Mouse (Mus musculus) forebrain, embryonic 15.5 days (tissue): ENCODE data around the gene Grk3. TPM values are rescaled to one million over a fixed set of nuclear protein-coding genes. Genes with fewer than 3 reads are reported as not detected.

ENCODE experiments used
- ATAC-seq: fragments of 200-750 bp; cut with Nextera tagmentation; replicated peaks from 2 replicates; pipeline ENCODE4 v1.8.0; 2017; ENCODE audit warnings: mild to moderate bottlenecking, moderate TSS enrichment, moderate library complexity
- H3K27ac ChIP-seq: fragments of 300-500 bp; sonication (generic); replicated peaks from 2 replicates; pipeline ENCODE4 v1.5.1; 2015; ENCODE audit warnings: mild to moderate bottlenecking, inconsistent platforms
- H3K27me3 ChIP-seq: fragments of 300-500 bp; sonication (generic); 2 replicates; pipeline ENCODE4 v1.6.1; 2015; ENCODE audit warnings: inconsistent platforms
- H3K36me3 ChIP-seq: fragments of 300-500 bp; sonication (generic); 2 replicates; pipeline ENCODE4 v1.6.1; 2015; ENCODE audit warnings: mild to moderate bottlenecking, inconsistent platforms
- H3K4me1 ChIP-seq: fragments of 300-500 bp; sonication (generic); 2 replicates; pipeline ENCODE4 v1.6.1; 2015; ENCODE audit warnings: inconsistent platforms
- H3K4me2 ChIP-seq: fragments of 300-500 bp; sonication (generic); replicated peaks from 2 replicates; pipeline ENCODE4 v1.6.1; 2015; ENCODE audit warnings: mild to moderate bottlenecking, inconsistent platforms
- H3K4me3 ChIP-seq: fragments of 300-500 bp; sonication (generic); 2 replicates; pipeline ENCODE4 v1.5.1; 2015; ENCODE audit warnings: mild to moderate bottlenecking, inconsistent platforms
- H3K9ac ChIP-seq: fragments of 300-500 bp; sonication (generic); replicated peaks from 2 replicates; pipeline ENCODE4 v1.6.1; 2015; ENCODE audit warnings: mild to moderate bottlenecking, inconsistent platforms
- H3K9me3 ChIP-seq: fragments of 300-500 bp; sonication (generic); 2 replicates; pipeline ENCODE4 v1.6.1; 2016; ENCODE audit warnings: inconsistent platforms
- WGBS: fragments of 180-500 bp; shearing (Covaris S2); methylation state at CpG from one replicate; pipeline ENCODE4 v1.1.7; 2015; ENCODE audit warnings: mixed read lengths; 5-methylcytosine and 5-hydroxymethylcytosine counted together
- polyA plus RNA-seq: library from polyadenylated mRNA; unstranded; fragments of >200 nt; fragmentation: Nextera tagmentation; extraction: Ambion mirVana; gene quantifications from 2 replicates; pipeline ENCODE4 v1.2.1, GENCODE M21; 2015

The Grk3 gene
- 15.4 and 16.5 TPM in 2 replicates for polyA plus RNA-seq

- 5% methylated on average over 40 of the region's 52 CpGs for WGBS
- no peaks in the 10 kb centered on the region for H3K36me3 ChIP-seq
- peaks cover 22% of the 10 kb centered on the region for H3K4me1 ChIP-seq
- H3K4me2 ChIP-seq = peak within 1 kb of the TSS; percentile 70
- no peaks in the 10 kb centered on the region for H3K9me3 ChIP-seq
- ATAC-seq = peak; percentile 59
- H3K27me3 ChIP-seq = no peaks in the 10 kb centered on the region
- peak within 1 kb of the TSS; percentile 66 for H3K4me3 ChIP-seq
- H3K9ac ChIP-seq = peak within 1 kb of the TSS; percentile 69
- H3K27ac ChIP-seq = no peak within 1 kb of the TSS
These were observed at the start of gene Grk3 for GRCm38 (mm10) chr5:113015236-113016061. Gene Grk3, minus strand, starts transcription at chr5:113015791.

GRCm38 (mm10) chr5:113054308-113054707, 38.7 kb upstream of the Grk3 start:
- H3K9me3 ChIP-seq = no peaks in the 10 kb centered on the region
- no peaks in the 10 kb centered on the region for H3K36me3 ChIP-seq
- 3% methylated on average over 16 of the region's 16 CpGs for WGBS
- no peak overlapping the region for H3K4me3 ChIP-seq
- H3K27me3 ChIP-seq = no peaks in the 10 kb centered on the region
- H3K4me1 ChIP-seq = peaks cover 8% of the 10 kb centered on the region
- H3K4me2 ChIP-seq = no peak overlapping the region
- H3K9ac ChIP-seq = no peak overlapping the region
- H3K27ac ChIP-seq = no peak overlapping the region
- ATAC-seq = peak; percentile 63

- Histone ChIP-seq H3K4me2 (no peak overlapping the region), H3K36me3 (no peaks in the 10 kb centered on the region), H3K4me3 (no peak overlapping the region), H3K27me3 (no peaks in the 10 kb centered on the region), H3K9me3 (no peaks in the 10 kb centered on the region), H3K4me1 (peaks cover 15% of the 10 kb centered on the region), H3K27ac (no peak overlapping the region), H3K9ac (no peak overlapping the region)
- ATAC-seq = no peak
- WGBS = 50% methylated on average over 7 of the region's 7 CpGs
These were observed 35.1 kb upstream of the Grk3 start for GRCm38 (mm10) chr5:113050581-113051185.

GRCm38 (mm10) chr5:113049876-113050275, 34.3 kb upstream of the Grk3 start:
- no peak overlapping the region for H3K9ac ChIP-seq
- H3K27ac ChIP-seq = no peak overlapping the region
- H3K4me1 ChIP-seq = peaks cover 21% of the 10 kb centered on the region

GRCm38 (mm10) chr5:113045511-113046273, 30.1 kb upstream of the Grk3 start:
- 79% methylated on average over 10 of the region's 10 CpGs for WGBS
- no peaks in the 10 kb centered on the region for H3K9me3 ChIP-seq

More at GRCm38 (mm10) chr5:113049876-113050275, 34.3 kb upstream of the Grk3 start:
- no peaks in the 10 kb centered on the region for H3K36me3 ChIP-seq
- H3K27me3 ChIP-seq = no peaks in the 10 kb centered on the region
- no peaks in the 10 kb centered on the region for H3K9me3 ChIP-seq
- H3K4me2 ChIP-seq = no peak overlapping the region
- 0 out of 2 replicates have a peak, but pooled peaks have one; percentile 28 for ATAC-seq
- H3K4me3 ChIP-seq = no peak overlapping the region

GRCm38 (mm10) chr5:113043531-113043930, 27.9 kb upstream of the Grk3 start:
- H3K36me3 ChIP-seq = no peaks in the 10 kb centered on the region
- WGBS = 56% methylated on average over 8 of the region's 8 CpGs
- ATAC-seq = no peak
- no peaks in the 10 kb centered on the region for H3K27me3 ChIP-seq
- H3K4me1 ChIP-seq = peaks cover 42% of the 10 kb centered on the region
- no peak overlapping the region for H3K9ac ChIP-seq
- no peak overlapping the region for H3K4me3 ChIP-seq
- H3K4me2 ChIP-seq = no peak overlapping the region
- H3K27ac ChIP-seq = peak overlapping the region; percentile 14; the same call in 1 of the 2 replicates
- H3K9me3 ChIP-seq = no peaks in the 10 kb centered on the region

More at GRCm38 (mm10) chr5:113045511-113046273, 30.1 kb upstream of the Grk3 start:
- peaks cover 43% of the 10 kb centered on the region for H3K4me1 ChIP-seq
- no peaks in the 10 kb centered on the region for H3K36me3 ChIP-seq
- no peaks in the 10 kb centered on the region for H3K27me3 ChIP-seq
- H3K4me3 ChIP-seq = no peak overlapping the region
- 0 out of 2 replicates have a peak, but pooled peaks have one; percentile 36 for ATAC-seq
- H3K27ac ChIP-seq = peak overlapping the region; percentile 62
- H3K9ac ChIP-seq = no peak overlapping the region
- H3K4me2 ChIP-seq = no peak overlapping the region

GRCm38 (mm10) chr5:113041567-113042071, 26.0 kb upstream of the Grk3 start:
- H3K27ac ChIP-seq = peak overlapping the region; percentile 74
- 2% methylated on average over 5 of the region's 5 CpGs for WGBS
- no peak overlapping the region for H3K9ac ChIP-seq
- peak; percentile 91 for ATAC-seq
- H3K4me2 ChIP-seq = no peak overlapping the region
- peaks cover 42% of the 10 kb centered on the region for H3K4me1 ChIP-seq
- H3K36me3 ChIP-seq = no peaks in the 10 kb centered on the region
- H3K4me3 ChIP-seq = no peak overlapping the region
- no peaks in the 10 kb centered on the region for H3K27me3 ChIP-seq
- no peaks in the 10 kb centered on the region for H3K9me3 ChIP-seq

- Histone ChIP-seq H3K4me3 (no peak overlapping the region), H3K4me1 (peaks cover 42% of the 10 kb centered on the region), H3K27ac (peak overlapping the region; percentile 74), H3K9ac (no peak overlapping the region), H3K9me3 (no peaks in the 10 kb centered on the region), H3K27me3 (no peaks in the 10 kb centered on the region), H3K36me3 (no peaks in the 10 kb centered on the region), H3K4me2 (no peak overlapping the region)
- 36% methylated on average over 6 of the region's 6 CpGs for WGBS
- ATAC-seq = 0 out of 2 replicates have a peak, but pooled peaks have one; percentile 1
These were observed 25.2 kb upstream of the Grk3 start for GRCm38 (mm10) chr5:113040776-113041175.

- Histone ChIP-seq H3K4me1 (peaks cover 45% of the 10 kb centered on the region), H3K36me3 (no peaks in the 10 kb centered on the region), H3K9me3 (no peaks in the 10 kb centered on the region), H3K27ac (no peak overlapping the region), H3K9ac (no peak overlapping the region), H3K4me3 (no peak overlapping the region), H3K27me3 (no peaks in the 10 kb centered on the region), H3K4me2 (no peak overlapping the region)
- no peak for ATAC-seq
- 74% methylated on average over 6 of the region's 6 CpGs for WGBS
These were observed 23.0 kb upstream of the Grk3 start for GRCm38 (mm10) chr5:113038601-113039000.

- ATAC-seq = no peak
- Histone ChIP-seq H3K27ac (peak overlapping the region; percentile 78), H3K36me3 (no peaks in the 10 kb centered on the region), H3K9me3 (no peaks in the 10 kb centered on the region), H3K27me3 (no peaks in the 10 kb centered on the region), H3K4me2 (no peak overlapping the region), H3K9ac (no peak overlapping the region), H3K4me1 (peaks cover 33% of the 10 kb centered on the region), H3K4me3 (no peak overlapping the region)
- 51% methylated on average over 10 of the region's 10 CpGs for WGBS
These were observed 19.8 kb upstream of the Grk3 start for GRCm38 (mm10) chr5:113035094-113036047.

- Histone ChIP-seq H3K27ac (peak overlapping the region; percentile 61), H3K4me2 (no peak overlapping the region), H3K4me1 (peaks cover 32% of the 10 kb centered on the region), H3K36me3 (no peaks in the 10 kb centered on the region), H3K9ac (no peak overlapping the region), H3K9me3 (no peaks in the 10 kb centered on the region), H3K4me3 (no peak overlapping the region), H3K27me3 (no peaks in the 10 kb centered on the region)
- no peak for ATAC-seq
- WGBS = 35% methylated on average over 15 of the region's 15 CpGs
These were observed 15.7 kb upstream of the Grk3 start for GRCm38 (mm10) chr5:113031201-113031754.
